Mouse (Mus musculus) left cerebral cortex, postnatal 10 days (tissue): ENCODE data around the gene S100a10. TPM values are rescaled to one million over a fixed set of nuclear protein-coding genes. Genes with fewer than 3 reads are reported as not detected.
"Not testable (repeated sequence)": the region's sequence is repeated elsewhere in the genome, so short reads cannot be mapped to it uniquely, and the experiment has no call there.

Experiments
- DNase-seq, 2 experiments: peaks; one replicate each; pipeline ENCODE4 v3.0.0; 2021 to 2022; ENCODE audit warnings: low spot score in 2 of 2, mixed read lengths in 1 of 2; ENCODE audit errors: extremely low spot score in 1 of 2
- intact Hi-C: fragments of 180-260 bp; cut with DNase I; formaldehyde crosslinking; loops from one replicate; pipeline ENCODE4 v1.15.1; 2025
- total RNA-seq, 2 experiments: library from RNA; stranded (reverse); gene quantifications; 2 replicates each; pipeline ENCODE4 v1.2.3; 2021

Gene S100a10
- total RNA-seq, 2 experiments from 2014 or later, result 61.8 to 82.0 TPM

DNA sequence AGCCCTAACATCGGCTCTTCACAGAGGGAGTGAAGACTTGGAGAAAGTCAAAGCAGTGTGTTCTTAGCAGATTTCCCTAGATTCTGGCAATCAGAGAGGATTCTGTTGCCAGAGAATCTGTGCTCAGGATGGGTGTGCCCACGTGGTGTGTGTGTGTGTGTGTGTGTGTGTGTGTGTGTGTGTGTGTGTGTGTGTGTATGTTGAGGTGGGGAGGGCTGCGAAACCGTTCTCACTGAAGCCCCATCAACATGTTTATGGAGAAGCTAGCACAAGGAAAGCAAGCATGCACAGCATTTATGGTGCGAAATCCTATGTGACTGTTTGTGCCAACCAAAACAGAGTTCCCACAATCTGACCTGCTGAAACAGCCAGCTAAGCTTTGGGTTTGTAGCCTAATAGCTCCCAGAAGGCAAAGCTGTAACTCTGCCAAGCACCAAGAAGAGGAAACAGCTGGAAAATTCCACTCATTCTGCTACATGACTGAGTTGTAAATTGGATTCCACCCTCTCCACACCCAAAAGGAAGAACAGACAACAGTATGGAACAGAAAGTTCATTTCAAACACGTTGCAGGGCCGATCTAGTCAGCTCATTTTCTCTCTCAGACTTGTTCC is 13.7 kb downstream of the S100a10 start:
- intact Hi-C loops, result no loop called here
- peak; percentile 21 to 53 for DNase-seq

DNA sequence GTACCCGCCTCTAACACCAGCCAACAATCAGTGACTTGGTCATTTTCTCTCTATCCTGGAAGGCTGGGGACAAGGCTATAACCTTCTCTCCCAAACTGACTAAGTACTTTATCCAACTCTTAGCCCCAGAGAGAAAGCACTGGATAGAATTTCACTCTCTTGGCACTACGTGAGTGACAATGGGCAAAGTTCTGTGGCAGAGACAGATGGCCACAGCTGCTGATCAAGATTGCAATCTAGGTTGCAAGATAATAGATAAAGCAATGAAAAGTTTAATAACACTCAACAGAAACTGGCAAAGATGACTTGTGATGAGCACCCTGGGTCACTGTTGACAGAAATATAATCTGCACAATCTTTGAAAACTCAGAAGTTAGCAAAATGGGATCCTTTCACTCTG is 14.2 kb downstream of the S100a10 start:
- intact Hi-C loops, result no loop called here
- DNase-seq, result no peak

DNA sequence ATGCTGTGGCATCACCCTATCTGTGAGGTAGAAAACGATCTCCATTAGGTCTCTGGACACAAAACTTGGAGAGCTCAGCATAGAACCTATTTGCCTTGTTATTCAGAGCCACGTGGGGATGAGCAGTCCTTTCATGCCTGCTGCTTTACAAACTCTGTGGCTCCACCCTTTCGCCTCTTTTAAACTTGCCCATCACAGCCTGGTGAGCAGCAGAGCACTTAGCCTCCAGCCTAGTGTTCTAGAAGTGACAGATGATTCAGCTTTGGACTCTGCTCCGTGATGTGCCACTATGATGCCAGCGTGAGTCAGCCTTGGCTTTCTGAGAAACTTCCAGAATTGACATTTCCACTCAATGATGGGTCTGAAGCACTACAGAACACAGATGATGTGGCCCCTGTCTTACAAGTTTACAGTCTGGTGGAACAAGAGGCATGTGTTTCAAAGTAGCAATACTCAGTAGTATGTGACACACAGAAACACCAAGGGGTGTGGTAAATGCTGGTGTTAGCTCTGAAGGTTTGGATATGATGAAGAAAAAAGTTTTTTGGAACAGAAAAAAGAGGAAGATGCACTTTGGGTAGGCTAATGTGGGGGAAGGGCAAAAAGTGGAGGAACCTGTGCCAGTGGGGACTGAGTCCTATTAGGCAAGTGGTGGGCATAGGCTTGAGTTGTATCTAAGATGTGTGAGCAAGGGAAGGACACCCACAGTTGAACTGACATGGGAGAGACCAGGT is 17.3 kb downstream of the S100a10 start:
- no peak for DNase-seq
- intact Hi-C loops, result no loop called here

DNA sequence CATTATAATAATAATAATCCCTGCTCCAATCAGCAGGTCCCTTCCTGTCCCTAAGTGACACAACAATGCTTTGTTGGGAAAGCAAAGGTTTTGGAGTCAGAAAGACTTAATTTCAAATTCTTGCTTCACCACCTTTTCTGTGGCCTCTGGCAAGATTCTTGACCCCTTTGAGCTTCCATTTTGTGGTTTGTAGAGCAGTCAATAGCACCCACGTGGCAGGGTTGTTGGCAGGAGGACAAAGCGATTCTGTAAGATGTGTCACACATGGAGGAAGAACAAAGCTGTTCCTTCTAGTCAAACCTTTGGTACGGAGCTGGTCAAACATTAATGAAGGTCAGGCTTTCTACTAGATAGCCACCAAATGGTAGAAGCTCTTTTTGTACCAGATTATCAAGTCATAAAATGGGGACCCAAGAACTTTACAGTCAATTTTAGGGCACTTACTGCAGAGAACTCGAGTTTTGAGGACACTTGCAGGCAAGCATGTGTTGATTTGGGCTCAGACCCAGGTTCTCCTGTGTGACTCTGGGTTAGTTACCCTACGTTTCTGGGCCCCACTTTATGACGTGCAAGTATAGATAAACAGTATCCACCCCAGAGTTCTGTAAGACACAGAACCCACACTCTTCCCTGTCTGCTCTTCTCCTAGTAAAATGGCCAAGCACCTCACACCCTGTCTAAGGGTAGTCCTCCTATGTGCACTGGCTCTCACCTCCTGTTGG is 24.6 kb downstream of the S100a10 start:
- intact Hi-C loops, result no loop called here
- no peak for DNase-seq

DNA sequence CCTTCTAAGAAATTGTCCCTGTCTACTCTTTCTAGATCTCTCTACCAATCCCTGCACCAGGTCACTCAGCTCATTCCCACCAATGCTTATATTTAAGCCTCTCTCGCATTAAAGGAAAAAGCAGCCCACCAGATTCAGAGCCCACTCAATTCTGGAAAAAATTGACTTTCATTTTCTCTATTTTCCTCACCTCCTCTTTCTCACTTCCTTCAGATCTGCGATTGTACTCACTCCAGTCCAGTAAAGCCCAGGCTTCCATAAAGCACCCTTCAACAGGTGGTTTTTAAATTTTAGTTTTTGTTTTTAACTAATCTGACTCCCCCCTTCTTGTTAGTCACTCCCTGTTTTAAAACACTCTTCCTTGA is 25.1 kb downstream of the S100a10 start:
- intact Hi-C loops, result no loop called here

DNA sequence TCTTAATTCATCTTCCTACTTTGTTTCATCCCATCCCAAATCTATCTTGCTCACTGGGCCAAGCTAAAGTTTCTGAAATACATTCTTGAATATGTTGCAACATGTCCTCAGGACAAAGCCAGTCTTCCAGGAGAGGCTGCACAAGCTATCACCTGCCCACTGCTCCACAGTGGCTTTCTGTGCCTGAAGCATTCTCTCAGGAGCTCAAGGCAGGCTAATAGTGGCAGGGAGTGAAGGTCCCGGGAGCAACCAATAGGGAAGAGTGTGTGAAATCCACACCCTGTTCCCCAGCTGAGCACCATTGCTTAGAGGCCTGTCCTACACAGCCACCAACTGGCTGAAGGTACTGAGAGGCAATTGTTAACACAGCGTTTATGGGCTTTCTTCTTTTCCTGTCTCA is 26.1 kb downstream of the S100a10 start:
- intact Hi-C loops, result no loop called here
- no peak for DNase-seq

More for the DNA sequence above, 25.1 kb downstream of the S100a10 start:
- no peak for DNase-seq

DNA sequence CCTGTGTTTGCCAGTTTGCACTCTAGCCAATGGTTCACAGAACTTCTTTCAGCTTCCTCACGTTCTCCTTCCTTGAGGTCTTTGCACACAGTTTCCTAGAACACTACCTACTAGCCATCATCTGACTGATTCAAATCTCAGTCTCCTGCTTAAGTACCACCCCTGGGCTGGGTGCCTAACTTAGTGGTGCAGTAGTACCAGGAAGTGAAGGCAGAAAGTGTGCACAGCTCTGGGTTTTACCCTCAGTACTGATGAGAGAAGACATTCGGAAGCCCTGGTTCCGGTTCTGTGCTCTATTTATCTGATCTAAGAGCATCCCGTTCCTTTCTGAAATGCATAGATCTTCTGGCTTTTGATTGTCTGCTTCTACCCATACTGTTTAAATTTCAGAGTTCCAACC is 26.8 kb downstream of the S100a10 start:
- intact Hi-C loops, result no loop called here
- no peak for DNase-seq

DNA sequence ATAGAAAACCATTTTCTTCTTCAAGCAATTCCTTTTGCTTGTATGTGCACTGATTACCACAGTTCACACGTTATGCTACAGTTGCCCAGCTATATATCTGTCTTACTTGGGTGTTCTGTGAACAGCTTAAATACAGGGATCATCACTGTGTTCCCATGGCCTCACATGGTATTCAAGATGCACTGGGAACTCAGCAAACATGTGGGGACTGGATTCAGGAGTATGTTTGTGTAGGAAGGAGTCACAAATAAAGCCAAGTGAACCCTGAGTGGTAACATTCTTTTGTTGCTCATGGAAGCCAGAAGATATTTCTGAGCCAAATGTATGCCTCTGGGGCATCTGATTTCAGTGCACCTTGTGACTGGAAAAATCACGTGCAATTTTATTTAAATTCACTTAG is 28.2 kb downstream of the S100a10 start:
- intact Hi-C loops, result no loop called here
- no peak for DNase-seq

DNA sequence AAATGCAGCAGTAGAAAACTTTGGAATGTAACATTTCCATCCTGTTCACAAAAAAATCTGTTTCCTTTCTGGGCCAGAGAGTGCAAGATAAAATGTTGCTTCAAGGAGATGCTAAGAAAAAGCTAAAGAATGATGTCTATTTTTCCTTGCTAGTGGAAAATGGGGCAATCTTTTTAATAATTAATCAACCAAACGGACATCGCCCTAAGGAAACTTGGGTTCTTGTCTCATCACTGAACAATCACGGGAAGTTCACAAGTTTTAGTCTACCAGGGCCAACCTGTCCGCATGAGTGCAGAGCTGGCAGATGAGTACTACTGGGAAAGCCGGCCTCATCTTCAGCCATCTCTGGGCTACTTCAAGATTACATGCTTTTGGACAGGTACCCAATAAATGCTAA is 34.7 kb downstream of the S100a10 start:
- intact Hi-C loops, result no loop called here
- no peak for DNase-seq

DNA sequence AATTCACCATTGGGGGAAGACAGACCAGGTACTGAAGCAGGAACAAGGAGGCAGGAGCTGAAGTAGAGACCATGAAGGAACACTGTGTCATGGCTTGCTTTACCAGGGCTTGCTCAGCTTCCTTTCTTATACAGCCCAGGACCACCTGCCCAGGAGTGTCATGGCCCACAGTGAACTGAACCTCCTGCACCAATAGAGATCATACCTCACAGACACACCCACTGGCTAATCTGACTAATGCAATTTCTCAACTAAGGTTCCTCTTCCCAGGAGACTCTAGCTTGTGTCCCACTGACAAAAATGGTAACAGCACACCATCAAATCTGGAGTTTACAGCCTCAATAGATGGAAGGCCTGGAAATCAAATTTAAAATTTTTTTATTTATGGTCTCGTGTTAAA is 35.4 kb downstream of the S100a10 start:
- DNase-seq, result no peak
- intact Hi-C loops, result no loop called here

DNA sequence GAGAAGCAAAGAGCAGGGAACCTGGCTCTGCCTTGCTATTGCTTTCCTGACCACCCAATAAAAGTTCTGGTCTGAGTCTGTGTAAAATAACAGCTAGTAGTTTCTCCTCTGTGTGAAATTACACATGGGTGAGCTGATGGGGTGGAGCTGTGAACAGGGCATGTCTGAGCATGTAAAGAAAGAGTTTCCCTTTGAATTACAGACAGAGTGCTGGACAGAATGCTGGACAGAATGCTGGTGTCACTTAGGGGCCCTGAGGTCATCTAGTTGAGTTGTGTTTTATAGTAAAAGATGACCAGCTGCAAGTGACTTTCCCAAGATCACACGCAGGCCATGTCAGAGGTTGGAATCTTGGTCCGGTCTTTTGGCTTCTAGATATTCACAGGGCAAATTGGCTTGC is 37.2 kb downstream of the S100a10 start:
- no peak for DNase-seq
- intact Hi-C loops, result no loop called here

DNA sequence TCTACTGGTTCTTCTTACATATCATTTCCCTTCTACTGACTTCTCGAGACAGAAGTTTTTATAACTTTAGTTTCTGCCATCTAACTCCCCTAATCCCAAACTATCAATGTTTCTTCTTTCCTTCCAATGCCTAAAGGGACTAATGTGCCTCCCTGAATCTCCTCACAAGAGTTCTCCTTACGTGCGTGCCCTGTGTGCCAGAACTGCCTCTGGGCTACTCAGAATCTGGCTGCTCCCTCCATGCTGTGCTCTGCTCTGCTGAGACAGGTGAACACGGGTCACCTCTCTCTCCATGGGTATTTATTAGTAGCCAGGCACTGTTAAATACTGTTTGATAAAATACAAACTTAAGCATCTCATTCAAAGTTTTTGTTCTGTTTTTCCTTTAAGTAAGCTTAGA is 38.1 kb downstream of the S100a10 start:
- no peak for DNase-seq
- intact Hi-C loops, result no loop called here

DNA sequence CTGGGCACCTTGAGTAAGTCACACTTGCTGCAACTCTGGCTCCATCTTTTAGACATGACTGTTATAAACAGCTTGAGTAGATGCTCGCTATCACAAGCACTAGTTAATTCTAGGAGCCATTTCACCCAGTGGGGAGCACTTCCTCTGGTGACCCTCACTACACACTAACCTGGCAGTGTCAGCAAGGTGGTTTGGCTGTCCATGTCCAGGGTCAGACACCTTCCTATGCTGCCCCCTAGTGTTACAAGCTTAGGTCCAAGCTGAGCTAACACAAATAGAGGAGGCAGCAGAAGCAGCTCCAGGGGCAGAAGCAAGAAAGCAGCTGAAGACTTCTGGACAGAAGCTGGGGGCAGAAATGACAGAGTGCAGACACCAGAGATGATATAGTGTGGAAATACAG is 38.6 kb downstream of the S100a10 start:
- intact Hi-C loops, result no loop called here
- peak in 1 of 2 experiments; percentile 31 for DNase-seq

DNA sequence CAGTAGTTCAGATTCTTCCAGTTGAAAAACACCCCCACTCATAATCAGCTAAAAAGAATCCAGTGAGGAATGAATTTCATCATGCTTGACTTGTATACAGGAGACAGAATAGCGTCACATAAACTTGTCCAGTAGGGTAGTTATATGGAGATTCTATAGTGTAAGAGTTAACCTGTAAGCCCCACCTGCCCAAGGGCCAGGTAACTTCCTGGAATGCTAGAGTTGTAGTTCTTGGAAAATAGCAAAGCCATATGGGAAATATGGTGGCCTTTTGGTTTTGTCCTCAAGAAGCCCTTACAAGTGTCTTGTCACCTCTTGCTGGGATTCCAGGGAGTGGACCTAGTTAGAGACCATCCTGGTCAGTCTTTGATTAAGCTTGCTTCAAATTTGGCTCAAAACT is 41.8 kb downstream of the S100a10 start:
- no peak for DNase-seq
- intact Hi-C loops, result no loop called here

DNA sequence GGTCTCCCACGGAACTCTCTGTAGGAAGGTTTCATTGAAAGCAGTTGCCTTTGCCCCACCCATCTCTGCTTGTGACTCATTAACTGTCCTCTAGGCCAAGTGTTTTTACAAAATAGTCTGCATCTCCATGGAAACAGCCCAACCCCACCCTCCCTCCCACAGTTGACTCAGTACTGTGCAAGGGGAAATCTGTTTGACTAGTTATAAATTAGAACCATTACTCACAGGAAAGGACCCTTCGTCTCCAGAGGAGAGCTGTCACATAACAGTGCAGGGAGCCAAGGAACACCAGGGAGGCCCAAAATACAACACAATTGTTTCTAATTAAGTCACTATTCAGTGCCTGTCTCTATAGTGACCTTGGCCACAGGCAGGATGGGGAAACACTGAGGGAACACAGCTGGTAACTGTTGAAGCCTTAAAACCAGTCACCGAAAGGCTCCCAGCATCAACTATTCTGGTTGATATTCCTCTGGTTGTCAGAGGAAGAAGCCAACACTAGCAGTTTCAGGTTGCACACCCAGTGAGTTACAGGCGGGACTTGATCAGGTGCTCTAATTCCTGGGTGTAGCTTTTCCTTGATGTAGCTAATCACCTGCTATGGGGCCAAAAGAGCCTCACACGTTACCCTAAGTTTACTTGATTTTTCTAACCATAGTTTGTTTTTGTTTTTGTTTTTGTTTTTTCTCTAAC is 42.5 kb downstream of the S100a10 start:
- intact Hi-C loops, result no loop called here
- peak in 1 of 2 experiments; percentile 33 for DNase-seq

DNA sequence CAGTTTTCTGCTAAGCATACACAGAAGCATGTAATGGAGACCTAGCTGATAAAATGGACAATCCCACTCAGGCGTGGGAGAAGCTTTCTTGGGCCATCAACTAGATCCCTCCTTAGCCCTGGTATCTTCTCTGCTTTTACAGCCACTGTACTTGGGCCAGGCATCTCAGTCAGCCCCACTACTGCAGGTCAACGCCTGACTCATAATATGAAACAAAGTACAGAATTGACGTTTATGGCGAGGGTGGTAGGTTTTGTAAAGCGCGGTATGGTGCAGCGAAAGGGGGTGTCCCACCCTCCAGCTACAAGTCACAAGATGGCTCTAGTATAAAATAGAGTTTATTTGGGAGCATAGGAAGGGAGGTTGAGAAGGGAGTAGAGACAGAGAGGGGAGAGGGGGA is 43.1 kb downstream of the S100a10 start:
- intact Hi-C loops, result no loop called here
- DNase-seq, result no peak

DNA sequence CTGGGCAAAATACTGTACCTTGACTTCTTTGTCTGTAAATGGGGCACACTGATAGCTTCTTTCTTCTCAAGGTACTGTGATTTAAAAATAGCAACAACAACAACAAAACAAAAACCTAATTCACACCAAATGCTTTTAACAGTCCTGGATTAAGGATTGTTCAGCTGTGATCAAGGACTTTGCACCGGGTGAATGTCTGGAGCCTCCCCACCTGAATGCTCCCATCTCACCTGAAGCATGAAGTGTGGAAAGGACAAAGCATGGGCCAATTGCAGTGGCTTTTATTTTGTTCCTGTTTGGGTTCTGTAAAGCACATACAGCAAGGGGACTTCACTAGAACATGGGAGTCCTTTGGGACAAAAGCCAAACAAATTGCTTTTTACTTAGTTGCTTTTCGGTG is 45.3 kb downstream of the S100a10 start:
- no peak for DNase-seq
- intact Hi-C loops, result loop anchor here (10.0 kb wide), 1 partner anchor 55 kb away; no protein-coding TSS in a partner anchor

DNA sequence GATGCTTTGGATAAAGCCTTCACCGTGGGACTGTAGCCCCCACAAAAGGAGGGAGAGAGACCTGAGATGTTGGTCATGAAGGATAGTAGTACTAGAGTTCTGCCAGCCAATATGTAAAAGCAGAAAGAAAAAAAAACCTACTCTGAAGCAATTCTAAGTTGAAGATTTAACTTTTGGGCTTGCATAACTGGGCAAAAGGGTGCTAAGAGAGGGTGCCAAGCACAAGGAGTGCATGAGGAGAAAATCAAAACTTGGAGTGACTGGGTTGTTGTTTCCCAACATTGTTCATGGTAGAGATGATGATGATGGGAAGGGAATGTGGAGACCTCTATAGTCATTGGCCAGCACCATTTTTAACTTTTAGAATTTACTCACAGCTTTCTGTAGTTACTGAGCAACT is 47.0 kb downstream of the S100a10 start:
- intact Hi-C loops, result loop anchor here (10.0 kb wide), 1 partner anchor 57 kb away; no protein-coding TSS in a partner anchor
- DNase-seq, result no peak

DNA sequence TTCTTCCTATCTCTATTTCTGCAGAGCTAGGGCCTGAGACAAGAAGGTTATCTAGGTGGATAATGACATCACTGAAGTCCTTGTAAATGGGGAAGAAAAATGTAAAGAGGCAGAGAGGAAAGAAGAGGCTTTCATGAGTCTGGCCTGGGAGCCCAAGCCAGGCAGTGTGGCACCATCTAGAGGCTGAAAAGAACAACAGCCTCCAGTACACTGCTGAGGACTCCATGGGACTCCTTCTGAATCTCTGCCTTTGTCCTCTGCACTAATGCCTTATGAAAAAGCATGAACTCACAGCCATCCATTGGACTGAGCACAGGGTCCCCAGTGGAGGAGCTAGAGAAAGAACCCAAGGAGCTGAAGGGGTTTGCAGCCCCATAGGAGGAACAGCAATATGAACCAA is 54.1 kb downstream of the S100a10 start:
- not testable (repeated sequence) for DNase-seq
- intact Hi-C loops, result loop anchor here (10.0 kb wide), 1 partner anchor 64 kb away; no protein-coding TSS in a partner anchor
